Mouse (Mus musculus): ENCODE results near the gene Picalm.

Picalm gene

DNA sequence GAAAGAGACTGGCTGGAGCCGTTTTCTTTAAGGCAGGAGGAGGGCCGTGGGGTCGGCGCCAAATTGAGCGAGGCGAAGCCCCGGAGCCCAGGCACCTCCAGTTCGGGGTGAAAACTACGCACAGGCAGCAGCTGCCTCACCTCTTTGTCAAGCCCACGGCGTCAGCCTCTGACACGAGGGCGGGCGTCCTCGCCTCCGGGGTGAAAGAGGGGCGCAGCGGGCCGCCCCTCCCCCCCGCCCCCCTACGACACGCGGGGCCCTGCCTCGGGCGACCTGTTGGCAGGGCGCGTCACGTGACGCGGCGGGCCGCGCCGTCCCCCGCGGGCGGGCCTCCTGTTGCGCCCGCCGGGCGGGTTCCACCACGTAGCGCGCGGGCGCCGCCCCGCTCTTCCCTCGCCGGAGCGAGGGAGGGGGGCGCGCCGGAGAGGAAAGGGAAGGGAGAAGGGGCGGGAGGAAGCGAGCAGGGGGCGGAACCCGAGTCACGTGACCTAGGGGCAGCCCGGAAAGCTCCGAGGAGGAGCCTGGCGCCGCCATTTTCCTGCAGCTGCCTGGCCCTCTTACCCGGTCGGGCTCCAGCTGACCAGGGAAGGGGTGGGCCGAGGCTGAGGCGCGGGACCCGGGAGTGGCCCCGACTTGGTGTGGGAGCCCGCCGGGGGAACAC lies at the start of gene Picalm:
Gene Picalm, plus strand, starts transcription at position 482 of the 661 bp plus-strand sequence.
- DNase-seq (ENCODE audit: low spot score in 2 of 2): peak; percentile 98 to 99

GRCm38 (mm10) chr7:90083799-90084198 lies 46.2 kb upstream of the Picalm start:
- DNase-seq (ENCODE audit: low spot score in 2 of 2): no peak

- no peak for DNase-seq (ENCODE audit: low spot score in 2 of 2)
These were observed 45.5 kb upstream of the Picalm start for GRCm38 (mm10) chr7:90084531-90084930.

GRCm38 (mm10) chr7:90085713-90086112 lies 44.3 kb upstream of the Picalm start:
- DNase-seq (ENCODE audit: low spot score in 2 of 2): no peak

DNA sequence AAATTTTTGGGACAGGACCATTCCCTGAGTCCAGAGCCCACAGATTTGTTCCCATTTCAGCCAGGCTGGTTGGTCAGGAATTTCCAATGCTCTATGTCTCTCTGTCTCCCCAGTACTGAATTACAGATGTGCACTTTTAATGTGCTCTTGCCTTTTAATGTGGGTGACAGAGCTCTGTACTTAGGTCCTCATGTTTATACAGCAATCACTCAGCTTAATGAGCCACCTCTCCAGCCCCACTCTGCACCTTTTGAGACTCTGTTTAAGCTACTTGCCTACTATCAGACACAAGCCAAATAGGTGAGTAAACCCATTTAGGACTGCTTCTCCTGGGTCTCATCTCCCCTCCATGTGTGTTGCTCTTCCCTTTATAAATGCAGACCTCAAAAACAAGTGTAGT lies 43.2 kb upstream of the Picalm start:
- DNase-seq (ENCODE audit: low spot score in 2 of 2): no peak

- no peak for DNase-seq (ENCODE audit: low spot score in 2 of 2)
These were observed 39.0 kb upstream of the Picalm start for GRCm38 (mm10) chr7:90090996-90091395.

DNA sequence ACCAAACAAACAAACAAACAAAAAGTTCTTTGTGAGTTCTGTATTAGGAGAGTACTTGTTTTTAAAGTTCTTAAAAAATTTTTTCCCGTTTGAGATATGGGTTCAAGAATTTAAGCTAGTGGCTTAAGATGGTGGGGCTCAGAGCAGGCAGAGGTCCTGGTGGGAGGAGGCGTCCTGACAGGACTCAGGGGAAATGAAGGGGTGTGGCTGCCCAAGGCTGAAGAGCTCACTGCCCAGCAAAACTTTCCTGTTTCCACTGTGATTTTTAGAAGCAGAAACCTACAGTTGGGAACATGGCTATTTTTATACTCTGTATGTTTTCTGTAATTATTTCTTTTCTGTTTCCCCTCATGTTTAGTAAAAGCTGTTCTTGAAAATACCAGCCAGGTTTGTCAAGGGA lies 38.3 kb upstream of the Picalm start:
- no peak for DNase-seq (ENCODE audit: low spot score in 2 of 2)

- DNase-seq (ENCODE audit: low spot score in 2 of 2): no peak
These were observed 37.3 kb upstream of the Picalm start for GRCm38 (mm10) chr7:90092452-90093450.

- no peak for DNase-seq (ENCODE audit: low spot score in 2 of 2)
These were observed 34.9 kb upstream of the Picalm start for GRCm38 (mm10) chr7:90095097-90095496.

DNA sequence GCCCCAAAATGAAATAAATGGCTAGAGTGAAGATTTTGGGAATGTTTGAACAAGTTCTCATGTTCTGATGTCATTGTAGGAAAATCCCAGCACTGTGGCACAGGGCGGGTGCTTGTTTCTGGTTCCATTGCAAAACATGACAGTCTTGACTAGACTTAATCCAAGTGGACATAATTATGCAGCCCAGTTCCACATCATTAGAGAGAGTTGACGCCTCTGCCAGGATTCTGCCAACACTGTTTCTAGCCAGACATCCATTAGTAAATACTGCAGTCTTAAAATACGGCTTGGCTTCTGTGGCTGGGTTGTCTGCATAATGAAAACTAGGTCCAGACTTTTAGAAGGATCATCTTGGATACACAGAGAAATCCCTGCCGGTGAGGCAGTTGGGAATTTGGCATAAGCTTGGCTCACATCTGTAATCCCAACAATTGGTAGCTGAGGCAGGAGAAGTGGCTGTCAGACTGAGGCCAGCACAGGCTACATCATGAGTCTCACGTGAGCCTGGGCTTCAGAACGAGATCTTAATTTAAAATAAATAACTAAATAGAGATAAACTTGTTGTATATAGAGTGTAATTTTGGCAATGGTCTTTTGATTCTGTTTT lies 34.1 kb upstream of the Picalm start:
- DNase-seq (ENCODE audit: low spot score in 2 of 2): peak; percentile 40 to 60

DNA sequence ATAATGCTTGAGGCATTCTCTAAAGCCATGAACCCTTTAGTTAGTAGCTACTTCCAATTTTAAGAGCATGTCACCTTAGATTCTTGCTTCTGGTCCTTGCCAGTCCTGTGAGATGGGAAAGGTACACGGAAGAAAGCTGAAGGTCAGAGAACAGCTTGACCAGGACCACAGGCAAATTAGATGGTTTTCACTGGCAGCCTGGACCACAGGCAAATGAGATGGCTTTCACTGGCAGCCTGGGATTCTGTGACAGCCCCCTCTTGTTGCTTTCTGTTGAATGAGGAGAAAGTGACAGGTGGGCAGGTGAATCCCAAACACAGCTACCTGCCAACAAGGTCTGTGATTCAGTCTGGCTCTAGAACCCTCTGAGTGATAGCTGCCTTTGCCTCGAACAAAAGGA lies 33.4 kb upstream of the Picalm start:
- no peak for DNase-seq (ENCODE audit: low spot score in 2 of 2)

DNA sequence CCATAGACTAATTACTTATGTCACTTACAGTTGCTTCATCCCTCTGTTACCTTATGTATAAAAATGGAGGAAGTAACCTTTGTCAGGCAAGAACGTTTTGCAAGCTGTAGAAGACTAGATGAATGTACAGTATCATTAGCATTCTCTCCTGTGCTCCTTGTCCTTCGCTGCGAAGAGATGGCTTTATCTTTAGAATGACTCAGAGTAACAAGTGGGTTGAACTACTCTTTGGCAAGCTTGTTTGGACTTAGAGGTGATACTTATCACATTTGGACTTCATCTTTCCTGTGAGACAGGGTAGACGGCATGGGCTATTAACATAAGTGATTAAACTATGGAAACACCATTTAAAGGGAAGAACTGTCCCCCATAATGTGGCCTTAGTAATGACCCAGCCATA lies 31.8 kb upstream of the Picalm start:
- no peak for DNase-seq (ENCODE audit: low spot score in 2 of 2)

- no peak for DNase-seq (ENCODE audit: low spot score in 2 of 2)
These were observed 30.8 kb upstream of the Picalm start for GRCm38 (mm10) chr7:90099248-90099647.

DNA sequence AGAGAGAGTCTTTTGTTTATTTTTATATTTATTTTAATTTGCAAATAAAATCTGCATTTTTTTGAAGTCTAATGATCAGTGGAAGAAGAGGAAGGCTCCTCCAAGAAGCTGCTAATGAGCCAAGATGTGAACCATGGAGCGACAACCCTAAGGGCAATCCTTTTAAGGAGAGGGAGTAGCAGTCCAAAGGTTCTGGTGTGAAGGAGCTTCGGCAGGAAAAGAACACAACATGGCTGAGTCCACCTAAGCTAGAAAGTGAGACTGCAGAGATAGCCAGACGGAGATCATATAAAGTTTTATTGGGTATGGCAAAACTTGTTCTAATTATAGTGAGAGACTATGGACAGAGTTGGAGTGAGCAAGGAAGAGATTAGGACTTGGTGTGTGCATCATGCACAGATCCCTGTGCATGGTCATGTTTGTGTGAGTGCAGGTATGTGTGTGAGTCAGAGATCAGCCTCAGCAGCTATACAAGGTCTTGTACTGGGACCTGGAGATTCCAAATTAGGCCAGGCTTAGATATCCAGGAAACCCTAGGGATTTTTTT lies 29.3 kb upstream of the Picalm start:
- DNase-seq (ENCODE audit: low spot score in 2 of 2): no peak

DNA sequence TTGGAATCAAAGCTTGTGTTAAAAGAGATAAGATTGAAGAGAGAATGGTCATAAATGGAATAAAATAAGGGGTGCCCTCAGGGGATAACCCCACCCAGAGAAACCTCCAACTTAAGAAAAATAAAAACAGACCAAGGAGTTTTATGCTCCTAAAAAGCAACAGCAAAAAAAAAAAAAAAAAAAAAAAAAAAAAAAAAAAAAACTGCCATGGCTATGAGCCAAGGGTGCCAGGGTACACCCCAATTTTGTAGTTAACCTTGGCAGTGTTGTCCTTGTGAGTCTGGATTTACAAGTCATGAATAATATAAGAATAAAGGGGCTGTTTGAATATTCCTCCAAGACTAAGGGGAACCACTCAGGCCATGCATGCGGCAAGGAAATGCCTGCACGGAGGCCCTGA lies 13.9 kb upstream of the Picalm start:
- no peak for DNase-seq (ENCODE audit: low spot score in 2 of 2)

- DNase-seq (ENCODE audit: low spot score in 2 of 2): no peak
These were observed 9.9 kb upstream of the Picalm start for GRCm38 (mm10) chr7:90120106-90120505.

- peak; percentile 59 to 60 for DNase-seq (ENCODE audit: low spot score in 2 of 2)
These were observed 5.0 kb upstream of the Picalm start for GRCm38 (mm10) chr7:90124991-90125390.

- no peak for DNase-seq (ENCODE audit: low spot score in 2 of 2)
These were observed 1.3 kb upstream of the Picalm start for GRCm38 (mm10) chr7:90128631-90129200.

DNA sequence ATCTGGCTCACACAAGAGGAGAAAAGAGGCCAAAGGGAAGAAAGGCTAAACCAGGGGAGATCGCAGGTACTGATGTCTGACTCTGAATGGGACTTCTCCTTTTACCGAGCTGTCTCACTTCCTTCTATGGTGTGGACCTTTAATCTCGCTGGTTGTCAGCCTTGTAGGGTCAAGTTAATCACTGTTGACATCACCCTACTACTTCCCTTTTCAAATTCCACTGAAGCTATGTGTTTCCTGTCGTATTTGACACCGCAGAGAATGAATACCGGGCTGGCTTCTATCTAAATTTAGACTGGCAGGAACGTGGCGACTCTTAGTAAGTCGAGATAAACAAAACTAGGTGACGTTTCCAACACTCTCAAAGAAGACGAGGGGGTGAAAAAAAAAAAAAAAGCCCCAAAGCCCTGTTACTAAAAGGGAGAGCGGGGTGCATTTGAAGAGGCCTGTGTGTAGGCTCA lies 712 bp upstream of the Picalm start:
- peak in 1 of 2 experiments; percentile 20 for DNase-seq (ENCODE audit: low spot score in 2 of 2)

- peak in 1 of 2 experiments; percentile 21 for DNase-seq (ENCODE audit: low spot score in 2 of 2)
These were observed 725 bp downstream of the Picalm start for GRCm38 (mm10) chr7:90130501-90131375.

- DNase-seq (ENCODE audit: low spot score in 2 of 2): no peak
These were observed 1.3 kb downstream of the Picalm start for GRCm38 (mm10) chr7:90131376-90131651.

Data from urinary bladder, postnatal 4 days (tissue).